Mouse (Mus musculus) heart, adult 11 months (tissue): Measurements from ENCODE around the gene Kcnk16.
A peak's percentile ranks its signal among the peaks of the same experiment; 100 is the strongest.

Experiments used
- DNase-seq: peaks from one replicate; pipeline ENCODE4 v3.0.0; 2022

Kcnk16 gene

DNA sequence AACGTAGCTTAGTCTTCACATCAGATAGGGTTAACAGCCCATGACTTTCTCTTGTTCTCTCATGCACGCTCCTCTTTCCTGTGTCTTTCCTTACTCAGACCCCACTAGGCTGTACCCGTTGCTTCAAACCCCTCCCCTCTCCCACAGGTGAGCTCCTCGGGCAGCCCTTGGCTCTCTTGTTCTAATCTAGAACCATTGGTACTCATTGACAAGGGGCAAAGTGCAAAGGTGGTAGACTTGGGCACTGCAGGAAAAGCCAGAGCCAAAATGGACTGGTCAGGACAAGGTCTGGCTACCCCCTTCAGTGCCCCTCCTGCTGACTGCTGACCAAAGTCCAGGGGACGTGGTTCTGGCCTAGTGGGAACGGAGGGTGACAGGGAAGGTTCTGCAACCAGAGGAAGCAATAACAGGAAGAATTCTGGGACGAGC, 38.9 kb downstream of the Kcnk16 start:
- no peak for DNase-seq

DNA sequence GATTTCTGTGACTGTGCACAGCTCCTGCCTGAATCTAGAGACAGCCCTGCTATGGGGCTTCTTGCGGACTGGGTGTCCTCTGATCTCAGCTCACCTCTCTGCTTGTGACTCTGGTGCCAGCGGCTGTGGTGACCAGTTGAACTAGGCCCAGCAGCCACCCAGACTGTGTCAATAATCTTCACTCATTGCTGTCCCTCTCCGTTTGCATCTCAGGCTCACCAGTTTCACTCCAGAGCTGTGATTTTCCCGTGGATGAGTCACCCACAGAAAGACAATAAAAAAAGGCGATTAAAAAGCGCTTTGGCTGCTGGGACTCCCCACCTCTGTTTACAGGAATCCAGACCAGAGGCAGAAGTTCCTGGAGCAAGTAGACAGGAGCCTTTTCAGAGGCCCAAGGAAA, 39.6 kb downstream of the Kcnk16 start:
- no peak for DNase-seq

DNA sequence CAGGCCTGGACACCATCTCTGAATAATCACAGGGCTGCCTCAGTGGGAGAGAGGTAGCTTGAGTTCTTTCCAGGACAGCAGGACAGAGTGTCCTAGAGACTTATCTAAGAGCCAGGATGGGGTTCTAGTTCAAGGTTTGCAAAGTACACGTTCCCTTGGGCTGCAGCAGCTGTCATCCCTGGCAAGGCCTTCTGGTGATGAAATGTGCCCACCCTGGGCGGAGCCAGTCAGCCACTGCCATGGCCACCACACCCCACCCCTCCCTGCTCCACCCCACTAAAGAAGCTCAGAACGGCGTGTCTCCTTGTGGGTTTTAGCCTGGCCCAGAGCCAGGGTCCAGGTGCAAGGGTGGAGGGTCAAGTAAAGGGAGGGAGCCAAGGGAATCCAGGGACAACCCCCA, 40.7 kb downstream of the Kcnk16 start:
- peak; percentile 87 for DNase-seq

DNA sequence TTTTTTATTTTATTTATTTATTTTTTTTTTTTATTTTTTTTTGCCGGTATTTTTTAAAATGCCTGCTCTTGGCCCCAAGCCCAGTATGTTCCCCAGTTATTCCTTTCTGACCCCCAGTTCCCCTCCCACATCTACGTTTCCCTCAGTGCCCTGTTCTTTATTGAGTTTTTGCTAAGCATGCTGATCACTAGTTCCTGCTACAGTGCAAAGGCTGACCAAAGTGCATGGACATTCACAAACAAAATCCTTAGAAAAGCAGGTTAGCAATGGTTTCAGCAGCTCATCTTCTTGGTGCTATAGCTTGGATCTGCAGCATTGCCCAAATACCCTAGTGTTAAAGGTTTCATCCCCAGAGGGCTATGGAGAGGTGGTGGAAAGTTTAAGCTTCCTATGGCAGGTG, 42.0 kb downstream of the Kcnk16 start:
- no peak for DNase-seq

DNA sequence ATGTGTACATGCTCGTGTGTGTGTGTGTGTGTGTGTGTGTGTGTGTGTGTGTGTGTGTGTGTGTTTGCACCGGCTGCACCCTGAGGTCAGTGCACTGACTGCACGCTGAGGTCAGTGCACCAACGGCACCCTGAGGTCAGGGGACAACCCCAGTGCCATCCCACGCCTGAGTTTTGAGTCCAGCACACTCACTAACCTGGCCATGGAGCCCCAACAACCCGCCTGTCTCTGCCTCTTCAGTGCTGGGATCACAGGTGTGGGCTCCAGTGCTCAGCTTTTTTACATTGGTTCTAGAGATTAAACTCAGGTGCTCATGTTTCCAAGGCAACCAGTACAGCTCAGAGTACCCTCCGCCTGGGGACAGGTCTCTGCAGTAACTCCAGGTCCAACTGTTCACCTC, 42.5 kb downstream of the Kcnk16 start:
- no peak for DNase-seq

DNA sequence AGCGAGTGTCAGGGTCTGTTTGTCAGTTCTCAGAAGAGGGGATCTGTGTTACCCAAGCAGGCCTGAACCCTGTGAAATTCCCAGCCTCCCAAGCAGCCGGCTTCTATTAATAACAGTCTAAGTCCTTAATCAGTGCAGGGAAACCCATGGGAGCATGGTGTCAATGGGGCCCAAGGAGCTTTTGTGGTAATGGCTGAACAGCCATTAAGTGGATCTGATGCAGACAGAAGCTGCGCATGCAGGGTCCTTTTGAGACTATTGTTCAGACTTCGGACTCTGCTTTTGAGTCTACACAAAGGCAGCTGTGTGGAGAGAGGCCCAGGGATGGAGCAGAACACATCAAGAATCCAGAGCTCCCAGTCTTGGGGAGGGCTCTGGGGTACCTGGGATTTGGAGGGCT, 43.5 kb downstream of the Kcnk16 start:
- DNase-seq: no peak

DNA sequence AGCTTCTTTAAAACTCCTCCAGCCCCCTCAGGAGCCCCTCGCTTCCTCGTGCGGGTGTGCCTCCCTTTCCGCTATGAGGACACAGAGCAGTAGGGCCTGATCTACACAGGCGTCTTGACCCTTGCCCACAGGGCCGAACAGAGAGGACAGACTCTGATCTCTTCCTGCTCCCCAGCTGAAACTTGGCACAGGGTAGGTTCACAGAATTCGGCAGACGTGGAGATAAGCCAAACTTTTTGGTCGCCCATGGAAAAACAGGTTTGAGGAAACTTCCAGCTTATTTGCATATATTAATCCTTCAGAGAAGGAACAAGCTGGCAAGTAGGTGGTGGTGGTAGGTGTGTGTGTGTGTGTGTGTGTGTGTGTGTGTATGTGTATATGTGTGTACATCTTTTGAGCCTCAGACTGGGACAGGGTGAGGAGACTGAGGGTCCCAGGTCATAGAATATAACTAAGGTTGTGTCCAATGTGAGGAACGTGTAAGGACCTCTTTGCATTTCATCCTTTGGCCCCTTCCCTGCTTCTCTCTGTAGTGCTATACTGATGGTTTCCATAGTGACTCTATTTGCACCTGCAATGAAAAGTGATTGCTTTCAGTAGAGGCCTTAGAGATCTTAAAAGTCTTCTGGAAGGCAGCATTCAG, 44.3 kb downstream of the Kcnk16 start:
- DNase-seq: no peak

DNA sequence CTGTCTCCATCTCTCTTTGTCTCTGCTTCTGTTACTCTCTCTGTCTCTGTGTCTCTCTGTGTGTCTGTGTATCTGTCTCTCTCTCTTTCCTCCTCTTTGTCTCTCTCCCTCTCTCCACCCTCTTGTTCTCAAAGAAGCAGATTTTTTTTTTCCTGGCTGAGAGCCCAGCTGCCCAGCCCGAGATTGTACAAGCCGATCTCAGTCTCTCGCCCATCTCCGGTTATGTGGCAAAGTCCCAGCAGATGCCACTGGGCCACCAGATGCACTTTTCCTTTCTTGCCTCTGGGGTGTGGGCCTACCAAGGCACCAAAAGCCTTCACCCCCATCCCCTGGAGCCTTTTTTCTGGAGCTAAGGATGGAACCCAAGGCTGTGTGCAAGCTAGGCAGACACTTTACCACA, 44.8 kb downstream of the Kcnk16 start:
- no peak for DNase-seq

DNA sequence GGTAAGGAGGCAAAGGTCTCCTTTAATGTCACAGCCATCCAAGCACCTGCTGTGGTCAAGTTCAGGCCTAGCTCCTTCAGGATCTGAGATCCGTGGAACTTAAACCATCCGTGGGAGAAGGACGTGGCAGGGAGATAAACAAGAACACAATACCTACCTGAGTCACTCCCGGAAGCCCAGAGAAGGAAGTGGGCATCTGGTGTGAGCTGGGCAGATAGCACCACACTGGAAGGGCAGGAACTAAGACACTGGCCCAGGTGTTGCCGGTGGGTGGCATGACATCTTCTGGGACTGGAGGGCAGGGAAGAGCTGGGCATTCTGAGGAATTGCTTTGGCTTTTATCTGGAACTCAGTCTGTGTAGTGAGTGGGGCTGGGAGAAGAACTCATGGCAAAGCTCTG, 45.7 kb downstream of the Kcnk16 start:
- DNase-seq: no peak

DNA sequence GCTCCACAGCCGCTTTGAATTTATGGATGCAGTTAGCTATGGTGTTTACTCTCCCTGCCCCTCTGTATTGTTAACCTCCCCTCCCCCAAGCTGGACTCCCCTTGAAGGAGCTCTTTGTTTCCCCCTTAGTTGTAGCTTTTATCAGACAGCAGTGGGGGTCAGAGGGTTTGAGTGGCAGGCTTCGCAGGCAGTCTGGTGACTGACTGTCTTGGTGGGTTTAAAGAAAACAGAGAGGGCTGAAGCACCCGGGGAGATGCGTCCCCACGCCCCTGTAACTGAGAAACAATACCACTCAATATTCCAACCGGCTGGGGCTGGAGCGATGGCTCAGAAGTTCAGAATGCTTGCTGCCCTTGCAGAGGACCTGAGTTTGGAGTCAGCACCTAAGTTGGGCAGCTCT, 47.9 kb downstream of the Kcnk16 start:
- no peak for DNase-seq

DNA sequence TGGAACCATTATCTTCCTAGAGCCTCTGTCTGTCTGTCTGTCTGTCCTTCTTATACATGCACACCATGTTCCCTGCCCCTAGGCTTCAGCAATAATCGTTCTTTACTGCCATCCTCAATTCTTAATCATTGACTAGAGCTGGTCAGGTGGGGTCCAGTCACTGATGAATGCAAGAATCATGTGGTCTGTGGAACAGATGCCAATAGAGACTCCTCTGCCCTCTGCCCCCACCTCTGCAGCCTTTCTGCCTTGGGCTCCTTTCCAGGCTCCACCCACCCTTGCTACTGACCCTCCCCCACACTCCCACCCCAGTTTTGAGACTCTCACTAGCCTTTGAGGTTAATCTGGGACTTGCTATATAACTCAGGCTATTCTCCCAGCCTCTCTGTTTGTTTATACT, 49.1 kb downstream of the Kcnk16 start:
- DNase-seq: no peak

DNA sequence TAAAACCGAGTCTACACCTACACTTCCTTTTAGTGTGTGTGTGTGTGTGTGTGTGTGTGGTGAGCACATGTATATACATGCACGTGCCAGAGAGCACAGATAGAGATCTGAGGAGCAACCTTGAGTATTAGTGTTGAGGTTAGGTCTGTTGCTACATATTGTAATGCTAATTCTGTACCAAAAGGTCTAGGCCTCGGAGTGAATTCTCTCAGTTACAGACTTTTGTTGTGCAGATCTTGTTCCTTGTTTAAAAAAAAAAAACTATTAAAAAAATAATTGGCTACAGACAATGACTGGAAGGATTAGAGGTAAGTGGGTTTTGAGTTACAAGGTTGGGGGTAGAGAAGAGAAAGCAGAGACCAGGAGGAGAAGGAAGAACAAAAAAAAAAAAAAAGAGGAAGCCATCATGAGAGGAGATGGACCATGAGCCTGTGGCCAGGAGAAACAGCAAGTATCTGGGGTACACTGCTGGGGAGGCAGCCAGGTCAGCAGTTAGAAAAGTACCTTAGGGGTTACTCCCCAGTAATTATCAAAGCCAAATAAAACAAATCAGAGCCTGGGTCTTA, 51.6 kb downstream of the Kcnk16 start:
- DNase-seq: no peak

DNA sequence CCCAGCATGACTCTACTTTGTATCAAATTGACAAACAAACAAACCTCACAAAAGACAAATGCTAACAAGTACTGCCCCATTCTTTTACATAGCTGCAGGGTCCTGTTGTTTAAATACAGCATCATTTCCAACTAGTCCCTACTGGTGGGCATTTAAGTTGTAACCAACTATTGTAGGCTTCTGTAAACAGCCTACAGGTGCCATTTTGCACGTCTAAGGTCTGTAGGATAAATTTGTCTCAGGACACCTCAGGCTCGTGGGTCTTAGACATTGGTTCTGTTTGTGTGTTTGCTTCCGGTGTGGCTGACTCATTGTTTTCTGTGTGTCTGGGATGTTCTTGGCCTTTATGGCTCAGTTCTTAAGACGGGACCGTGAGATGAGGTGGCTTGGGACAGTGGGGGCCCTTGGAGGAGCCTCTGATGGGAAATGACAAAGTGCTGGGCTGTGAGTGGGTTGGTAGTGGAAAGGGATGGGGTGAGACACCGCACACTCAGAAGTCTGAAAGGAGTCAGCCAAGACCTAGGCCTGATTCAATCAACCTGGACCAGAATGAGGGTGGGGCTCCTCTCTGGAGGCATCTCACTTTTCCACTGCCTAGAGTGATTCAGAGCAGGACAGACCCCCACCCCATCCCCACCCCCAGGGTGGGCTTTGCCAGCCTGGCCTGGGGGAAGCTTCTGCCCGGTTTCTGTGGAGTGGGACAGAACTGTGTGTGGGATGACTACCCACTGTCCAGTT, 52.3 kb downstream of the Kcnk16 start:
- no peak for DNase-seq

DNA sequence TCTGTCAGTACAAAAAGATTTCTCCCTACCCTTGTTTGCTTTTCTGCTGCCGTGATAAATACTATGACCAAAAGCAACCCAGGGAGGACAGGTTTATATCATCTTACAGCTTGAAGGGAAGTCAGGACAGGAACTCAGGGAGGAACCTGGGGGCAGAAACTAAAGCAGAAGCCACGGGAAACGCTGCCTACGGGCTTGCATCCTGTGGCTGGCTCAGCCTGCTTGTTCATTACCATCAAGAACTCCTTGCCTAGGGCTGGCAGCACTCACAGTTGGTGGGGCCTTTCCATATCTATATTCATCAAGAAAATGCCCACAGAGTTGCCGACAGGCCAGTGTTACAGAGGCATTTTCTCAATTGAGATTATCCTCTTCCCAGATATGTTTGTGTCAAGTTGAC, 53.2 kb downstream of the Kcnk16 start:
- DNase-seq: no peak

DNA sequence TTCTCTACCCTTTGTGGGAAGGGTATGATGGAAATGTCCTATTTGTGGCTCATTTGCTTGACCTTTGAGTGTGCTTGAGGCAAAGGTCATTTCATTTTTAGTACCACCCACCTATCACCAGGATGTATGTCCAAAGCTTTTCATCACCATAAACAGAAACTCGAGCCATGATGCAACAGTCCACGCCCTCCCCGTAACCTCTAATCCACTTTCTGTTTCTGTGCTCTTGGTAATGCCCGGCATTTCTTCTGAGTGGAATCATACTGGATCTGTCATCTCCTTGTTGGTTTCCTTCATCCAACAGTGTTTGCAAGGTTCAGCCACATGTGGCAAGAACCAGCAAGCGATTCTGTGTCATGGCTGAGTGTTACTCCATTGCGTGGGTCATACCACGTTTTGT, 54.9 kb downstream of the Kcnk16 start:
- DNase-seq: no peak

DNA sequence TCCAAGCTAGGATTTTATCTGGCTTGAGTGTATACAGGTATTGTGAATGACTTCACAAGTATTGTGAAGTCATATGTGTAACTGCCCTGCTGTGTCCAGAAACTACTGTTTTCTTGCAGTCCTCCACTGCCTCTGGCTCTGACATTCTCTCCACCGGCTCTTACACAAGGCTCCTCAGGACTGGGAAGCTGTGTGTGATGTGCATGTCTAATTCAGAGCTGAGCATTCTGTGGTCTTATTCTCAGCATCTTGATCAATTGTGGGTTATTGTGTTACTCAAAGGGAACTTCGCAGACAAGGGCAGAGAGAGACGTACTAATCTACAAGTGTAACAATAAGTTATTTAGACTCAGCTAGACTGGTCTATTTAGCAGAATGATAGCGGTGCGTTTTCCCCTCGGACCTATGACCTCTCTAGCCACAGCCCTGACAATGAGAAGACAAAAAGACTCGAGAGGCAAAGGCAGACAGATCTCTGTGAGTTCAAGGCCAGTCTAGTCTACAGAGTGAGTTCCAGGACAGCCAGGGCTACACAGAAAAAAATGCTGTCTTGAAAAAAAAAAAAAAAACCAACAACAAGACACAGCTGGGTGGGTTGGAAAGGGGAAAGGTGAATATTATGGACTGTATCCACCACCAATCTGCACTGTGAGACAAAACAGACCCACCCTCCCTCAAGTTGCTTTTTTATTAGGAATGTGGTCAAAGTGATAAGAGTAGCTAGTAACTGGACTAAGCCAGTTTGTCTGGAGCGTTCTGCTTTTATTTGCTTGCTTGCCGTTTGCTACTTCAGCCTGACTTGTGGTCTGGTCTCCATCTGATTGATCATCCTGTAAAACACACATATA, 57.0 kb downstream of the Kcnk16 start:
- no peak for DNase-seq
